Mouse (Mus musculus): ENCODE measurements at regions not wholly inside any gene's neighbourhood (a gene's known extent, or its start where the extent isn't known, plus 50 kb on each side); places are given as distances from the start of the nearest gene placed in this dataset.

DNA sequence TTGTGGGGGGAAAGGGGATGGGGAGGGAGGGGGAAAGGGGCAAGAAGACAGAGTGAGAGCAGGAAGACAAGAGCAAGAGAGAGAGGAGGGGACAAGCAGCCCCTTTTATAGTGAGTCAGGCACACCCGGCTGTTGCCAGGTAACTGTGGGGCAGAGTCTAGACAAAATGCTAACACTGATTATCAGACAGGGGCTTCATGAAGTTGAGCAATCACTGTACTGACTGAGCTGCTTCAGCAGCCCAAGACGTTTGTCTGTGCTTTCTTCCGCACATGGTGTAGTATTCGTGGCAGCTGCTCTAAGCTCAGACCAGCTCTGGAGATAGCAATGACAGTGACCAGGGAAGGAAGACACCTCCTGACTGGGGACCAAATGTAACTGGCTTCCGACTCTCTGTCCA is 385.2 kb downstream of the Matn1 start:
- TF ChIP-seq EP300 (IDR thresholded peaks at IDR 0.05) (no peak), CTCF (IDR thresholded peaks at IDR 0.05) (no peak)
- Histone ChIP-seq H3K4me1 (ENCODE audit: insufficient read depth, low read depth, low read length) (no peaks in the 10 kb centered on the region), H3K9me3 (ENCODE audit: low read length) (no peaks in the 10 kb centered on the region), H3K36me3 (ENCODE audit: insufficient read depth, low read length) (no peaks in the 10 kb centered on the region), H3K4me3 (ENCODE audit: low read depth, low read length) (no peak overlapping the region), H3K4me2 (replicated peaks; ENCODE audit: low read depth, low read length) (no peak overlapping the region), H3K9ac (replicated peaks; ENCODE audit: low read depth) (no peak overlapping the region), H3K27me3 (replicated peaks; ENCODE audit: insufficient read depth, low read length) (no peaks in the 10 kb centered on the region), H3K27ac (ENCODE audit: low read length) (no peak overlapping the region)
- ATAC-seq, result no peak
- no peak for DNase-seq (ENCODE audit: low spot score)
- 38% methylated on average over 5 of the region's 5 CpGs for WGBS

DNA sequence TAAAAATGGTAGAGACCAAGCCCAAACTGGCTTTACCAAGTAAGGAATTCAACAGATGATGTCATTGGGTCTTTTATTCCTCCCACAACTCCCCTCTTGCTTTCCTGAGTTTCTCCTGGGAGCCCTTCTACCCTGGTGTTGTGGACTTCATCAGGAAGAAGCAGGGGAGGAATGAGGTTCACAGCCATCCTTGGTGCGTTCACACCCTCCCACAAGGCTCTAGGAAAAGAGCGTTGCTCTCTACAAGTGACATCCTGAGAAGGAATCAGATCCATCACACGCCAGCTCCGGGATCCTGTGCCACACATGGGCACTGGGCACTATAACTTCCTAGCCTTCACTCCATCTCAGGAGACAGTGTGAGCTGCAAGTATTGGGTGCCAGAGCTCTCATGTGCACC is 387.5 kb downstream of the Matn1 start:
- no peak overlapping the region for H3K4me3 ChIP-seq (ENCODE audit: low read depth, low read length)
- ATAC-seq, result no peak
- H3K27me3 ChIP-seq (replicated peaks; ENCODE audit: insufficient read depth, low read length), result no peaks in the 10 kb centered on the region
- 95% methylated on average over 4 of the region's 4 CpGs for WGBS
- no peak overlapping the region for H3K27ac ChIP-seq (ENCODE audit: low read length)
- no peak overlapping the region for H3K9ac ChIP-seq (replicated peaks; ENCODE audit: low read depth)
- no peaks in the 10 kb centered on the region for H3K9me3 ChIP-seq (ENCODE audit: low read length)
- no peak for DNase-seq (ENCODE audit: low spot score)
- no peaks in the 10 kb centered on the region for H3K36me3 ChIP-seq (ENCODE audit: insufficient read depth, low read length)
- H3K4me1 ChIP-seq (ENCODE audit: insufficient read depth, low read depth, low read length), result no peaks in the 10 kb centered on the region
- no peak for TF ChIP-seq CTCF (IDR thresholded peaks at IDR 0.05)
- TF ChIP-seq EP300 (IDR thresholded peaks at IDR 0.05), result no peak
- H3K4me2 ChIP-seq (replicated peaks; ENCODE audit: low read depth, low read length), result no peak overlapping the region

DNA sequence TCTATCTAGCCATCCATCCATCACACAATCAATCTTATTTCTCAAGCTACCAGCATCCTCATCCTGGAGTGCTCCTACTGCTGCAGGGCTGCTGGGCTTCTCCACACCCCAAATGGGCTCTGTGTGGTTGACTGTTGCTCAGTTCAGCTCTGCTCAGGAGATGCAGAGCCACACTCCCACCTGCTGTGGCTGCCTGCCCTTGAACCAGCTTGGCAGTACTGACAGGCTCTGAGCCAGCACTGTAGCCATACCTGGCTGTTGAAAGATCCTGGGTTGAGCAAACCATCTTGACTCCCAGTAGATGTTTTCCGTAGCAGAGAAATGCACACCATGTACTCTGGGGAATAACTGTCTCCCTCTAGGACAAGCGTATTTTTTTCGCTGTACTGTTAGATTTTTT is 392.6 kb downstream of the Matn1 start:
- DNase-seq (ENCODE audit: low spot score), result no peak
- no peak overlapping the region for H3K9ac ChIP-seq (replicated peaks; ENCODE audit: low read depth)
- no peak for TF ChIP-seq EP300 (IDR thresholded peaks at IDR 0.05)
- TF ChIP-seq CTCF (IDR thresholded peaks at IDR 0.05), result no peak
- H3K4me3 ChIP-seq (ENCODE audit: low read depth, low read length), result no peak overlapping the region
- no peaks in the 10 kb centered on the region for H3K36me3 ChIP-seq (ENCODE audit: insufficient read depth, low read length)
- H3K27ac ChIP-seq (ENCODE audit: low read length), result no peak overlapping the region
- no peaks in the 10 kb centered on the region for H3K9me3 ChIP-seq (ENCODE audit: low read length)
- ATAC-seq, result no peak
- H3K27me3 ChIP-seq (replicated peaks; ENCODE audit: insufficient read depth, low read length), result no peaks in the 10 kb centered on the region
- 86% methylated on average over 3 of the region's 3 CpGs for WGBS
- no peak overlapping the region for H3K4me2 ChIP-seq (replicated peaks; ENCODE audit: low read depth, low read length)
- no peaks in the 10 kb centered on the region for H3K4me1 ChIP-seq (ENCODE audit: insufficient read depth, low read depth, low read length)

DNA sequence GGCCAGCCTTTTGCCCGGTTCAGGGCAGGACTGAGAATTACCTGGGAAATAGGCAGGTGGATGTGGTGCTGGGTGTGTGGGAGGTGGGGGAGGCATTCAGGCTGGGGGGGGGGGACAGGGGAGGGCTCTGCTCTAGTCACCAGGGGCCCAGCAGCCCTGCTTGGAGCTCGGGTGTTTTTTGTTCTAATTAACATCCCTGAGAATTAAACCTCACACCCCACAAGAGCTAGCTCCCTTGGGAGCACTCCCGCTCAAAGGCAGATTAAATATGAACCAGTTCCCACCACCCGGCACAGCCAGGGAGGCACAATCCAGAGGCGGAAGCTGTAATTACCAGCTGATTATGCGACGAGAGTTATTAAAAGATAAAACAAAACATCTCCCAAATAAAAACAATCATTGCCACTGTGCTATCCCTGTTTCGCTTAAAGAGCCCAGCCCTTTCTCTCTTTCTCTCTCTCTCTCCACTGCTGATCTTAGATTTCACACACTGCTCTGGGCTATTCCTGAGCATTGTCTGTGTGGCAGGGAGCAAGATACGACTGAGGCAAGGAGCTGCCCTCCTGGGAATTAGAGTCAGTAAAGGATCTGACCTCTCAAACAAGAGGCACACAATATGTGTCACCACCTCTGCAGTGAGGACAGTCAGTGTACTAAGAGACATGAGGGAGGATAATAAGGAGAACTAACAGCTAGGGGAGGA is 397.0 kb downstream of the Matn1 start:
- TF ChIP-seq EP300 (IDR thresholded peaks at IDR 0.05), result no peak
- TF ChIP-seq CTCF (IDR thresholded peaks at IDR 0.05), result no peak
- H3K4me3 ChIP-seq (ENCODE audit: low read depth, low read length), result no peak overlapping the region
- H3K27ac ChIP-seq (ENCODE audit: low read length), result no peak overlapping the region
- H3K27me3 ChIP-seq (replicated peaks; ENCODE audit: insufficient read depth, low read length), result no peaks in the 10 kb centered on the region
- no peaks in the 10 kb centered on the region for H3K4me1 ChIP-seq (ENCODE audit: insufficient read depth, low read depth, low read length)
- H3K36me3 ChIP-seq (ENCODE audit: insufficient read depth, low read length), result no peaks in the 10 kb centered on the region
- WGBS, result 38% methylated on average over 9 of the region's 9 CpGs
- H3K9me3 ChIP-seq (ENCODE audit: low read length), result no peaks in the 10 kb centered on the region
- H3K9ac ChIP-seq (replicated peaks; ENCODE audit: low read depth), result no peak overlapping the region
- DNase-seq (ENCODE audit: low spot score) (no peak), ATAC-seq (no peak)
- H3K4me2 ChIP-seq (replicated peaks; ENCODE audit: low read depth, low read length), result no peak overlapping the region

DNA sequence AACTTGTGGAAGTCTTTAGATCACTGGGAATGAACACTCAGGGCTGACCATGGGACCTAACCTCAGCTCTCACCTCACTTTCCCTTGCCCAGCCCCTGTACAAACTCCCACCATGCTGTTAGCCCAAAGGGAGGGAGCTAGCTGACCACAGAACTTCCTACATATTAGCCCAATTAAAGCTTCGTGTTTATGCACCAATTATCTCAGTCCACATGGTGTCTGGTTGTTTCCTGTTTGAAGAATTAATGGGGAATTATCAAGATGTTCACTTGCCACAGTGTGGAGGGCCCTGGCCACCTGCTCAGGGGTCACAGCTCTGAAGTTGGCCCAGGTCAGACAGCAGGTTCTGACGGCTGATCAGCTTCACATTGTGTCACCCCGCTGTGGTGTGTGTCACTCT is 402.5 kb downstream of the Matn1 start:
- no peaks in the 10 kb centered on the region for H3K9me3 ChIP-seq (ENCODE audit: low read length)
- no peaks in the 10 kb centered on the region for H3K4me1 ChIP-seq (ENCODE audit: insufficient read depth, low read depth, low read length)
- H3K4me3 ChIP-seq (ENCODE audit: low read depth, low read length), result no peak overlapping the region
- no peak overlapping the region for H3K4me2 ChIP-seq (replicated peaks; ENCODE audit: low read depth, low read length)
- H3K9ac ChIP-seq (replicated peaks; ENCODE audit: low read depth), result no peak overlapping the region
- 59% methylated on average over 3 of the region's 3 CpGs for WGBS
- no peaks in the 10 kb centered on the region for H3K36me3 ChIP-seq (ENCODE audit: insufficient read depth, low read length)
- no peak for DNase-seq (ENCODE audit: low spot score)
- no peak for ATAC-seq
- no peaks in the 10 kb centered on the region for H3K27me3 ChIP-seq (replicated peaks; ENCODE audit: insufficient read depth, low read length)
- H3K27ac ChIP-seq (ENCODE audit: low read length), result no peak overlapping the region
- TF ChIP-seq CTCF (IDR thresholded peaks at IDR 0.05) (no peak), EP300 (IDR thresholded peaks at IDR 0.05) (no peak)

DNA sequence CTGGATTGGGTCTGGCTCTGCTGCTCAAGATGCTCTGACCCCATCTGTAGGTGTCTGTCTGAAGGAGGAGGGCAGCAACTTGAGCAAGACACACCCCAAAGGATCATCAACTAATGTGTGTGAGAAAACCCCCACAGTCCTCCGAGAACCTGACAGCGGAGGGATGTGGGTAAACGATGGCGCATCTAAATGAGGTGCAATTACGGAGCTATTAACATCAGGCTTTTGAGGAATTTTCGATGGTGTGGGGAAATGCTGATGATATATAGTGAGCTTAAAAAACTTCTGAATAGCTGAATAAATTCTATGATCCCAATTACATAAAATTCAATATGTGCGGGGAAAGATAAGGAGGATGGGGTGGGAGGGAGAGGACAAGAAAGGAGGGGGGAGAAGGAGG is 406.1 kb downstream of the Matn1 start:
- no peak for ATAC-seq
- 50% methylated on average over 7 of the region's 7 CpGs for WGBS

DNA sequence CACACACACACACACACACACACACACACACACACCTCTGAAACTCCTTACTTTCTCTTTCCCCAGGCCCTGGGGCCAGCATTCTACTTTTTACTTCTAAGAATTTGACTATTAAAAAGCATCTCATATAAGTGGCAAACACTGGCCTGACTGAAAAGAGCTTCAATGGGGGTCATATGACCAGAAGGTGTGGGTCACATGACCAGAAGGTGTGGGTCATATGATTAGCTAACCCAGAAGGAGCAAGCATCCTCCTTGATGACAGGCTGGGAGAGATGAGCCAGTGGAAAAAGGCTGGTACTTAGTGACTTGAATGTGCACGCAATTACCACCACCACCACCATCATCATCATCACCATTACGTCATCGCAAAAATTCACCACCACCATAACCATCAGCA is 410.7 kb downstream of the Matn1 start:
- no peak overlapping the region for H3K4me2 ChIP-seq (replicated peaks; ENCODE audit: low read depth, low read length)
- 92% methylated on average over 3 of the region's 3 CpGs for WGBS
- no peaks in the 10 kb centered on the region for H3K4me1 ChIP-seq (ENCODE audit: insufficient read depth, low read depth, low read length)
- no peaks in the 10 kb centered on the region for H3K27me3 ChIP-seq (replicated peaks; ENCODE audit: insufficient read depth, low read length)
- no peaks in the 10 kb centered on the region for H3K36me3 ChIP-seq (ENCODE audit: insufficient read depth, low read length)
- no peak overlapping the region for H3K4me3 ChIP-seq (ENCODE audit: low read depth, low read length)
- TF ChIP-seq EP300 (IDR thresholded peaks at IDR 0.05), result no peak
- no peak for TF ChIP-seq CTCF (IDR thresholded peaks at IDR 0.05)
- DNase-seq (ENCODE audit: low spot score) (no peak), ATAC-seq (no peak)
- no peak overlapping the region for H3K9ac ChIP-seq (replicated peaks; ENCODE audit: low read depth)
- H3K9me3 ChIP-seq (ENCODE audit: low read length), result no peaks in the 10 kb centered on the region
- H3K27ac ChIP-seq (ENCODE audit: low read length), result no peak overlapping the region

More for the DNA sequence above, 406.1 kb downstream of the Matn1 start:
- Histone ChIP-seq H3K4me1 (ENCODE audit: insufficient read depth, low read depth, low read length) (no peaks in the 10 kb centered on the region), H3K27ac (ENCODE audit: low read length) (no peak overlapping the region), H3K27me3 (replicated peaks; ENCODE audit: insufficient read depth, low read length) (no peaks in the 10 kb centered on the region), H3K9me3 (ENCODE audit: low read length) (no peaks in the 10 kb centered on the region), H3K36me3 (ENCODE audit: insufficient read depth, low read length) (no peaks in the 10 kb centered on the region), H3K9ac (replicated peaks; ENCODE audit: low read depth) (no peak overlapping the region), H3K4me2 (replicated peaks; ENCODE audit: low read depth, low read length) (no peak overlapping the region), H3K4me3 (ENCODE audit: low read depth, low read length) (no peak overlapping the region)
- DNase-seq (ENCODE audit: low spot score), result no peak
- no peak for TF ChIP-seq CTCF (IDR thresholded peaks at IDR 0.05)
- no peak for TF ChIP-seq EP300 (IDR thresholded peaks at IDR 0.05)
